ENCODE assay signal across 7 mouse cellular contexts in genomic region chr10:80302471-80302881, GRCm38 (mm10). TPM values are rescaled to one million over a fixed set of nuclear protein-coding genes. Genes with fewer than 3 reads are reported as not detected.
DNase-seq lines count a peak whose midpoint lies in the region; ATAC-seq lines count a peak whose summit lies in the region.

No protein-coding gene starts in this region.

- peak overlapping the region; percentile 96 for H3K9ac ChIP-seq in hindbrain, embryonic 14.5 days
- H3K9ac ChIP-seq in midbrain, embryonic 14.5 days (replicated peaks; ENCODE audit: low read length) = peak overlapping the region; percentile 99

- DNase-seq in adrenal gland, postnatal 25 days = peak; percentile 63
- DNase-seq in cerebellum, postnatal 14 days = peak; percentile 67 to 77
- peak; percentile 75 for DNase-seq in gastrocnemius, postnatal 10 days
- DNase-seq in hindbrain, embryonic 14.5 days (ENCODE audit: low spot score) = peak; percentile 67
- DNase-seq in left cerebral cortex, postnatal 10 days (ENCODE audit: extremely low spot score in 1 of 2, low spot score in 2 of 2) = peak; percentile 69 to 90
- DNase-seq in midbrain, embryonic 14.5 days = peak; percentile 76

- H3K36me3 ChIP-seq in hindbrain, embryonic 14.5 days (replicated peaks; ENCODE audit: control insufficient read depth, insufficient read depth) = peaks cover 60% of the 10 kb centered on the region
- H3K36me3 ChIP-seq in midbrain, embryonic 14.5 days (ENCODE audit: control insufficient read depth, insufficient read depth, low read length) = peaks cover 55% of the 10 kb centered on the region

- ATAC-seq in hindbrain, embryonic 14.5 days (ENCODE audit: low FRiP score) = peak; percentile 7; the same call in 1 of the 2 replicates
- no peak for ATAC-seq in midbrain, embryonic 14.5 days (ENCODE audit: low FRiP score, low TSS enrichment)
- ATAC-seq in megakaryocyte-erythroid progenitor cell, adult 5-6 weeks (replicated peaks; ENCODE audit: low FRiP score, low TSS enrichment, poor library complexity, severe bottlenecking) = no peak

- peak overlapping the region; percentile 95 for H3K4me2 ChIP-seq in hindbrain, embryonic 14.5 days (replicated peaks)
- peak overlapping the region; percentile 96 for H3K4me2 ChIP-seq in midbrain, embryonic 14.5 days (ENCODE audit: low read length)

- intact Hi-C loops in left cerebral cortex, postnatal 10 days (cut with DNase I) = no loop called here

- peak overlapping the region; percentile 96 for H3K27ac ChIP-seq in hindbrain, embryonic 14.5 days
- H3K27ac ChIP-seq in midbrain, embryonic 14.5 days (replicated peaks; ENCODE audit: low read depth, low read length) = peak overlapping the region; percentile 99

- H3K9me3 ChIP-seq in hindbrain, embryonic 14.5 days (ENCODE audit: control insufficient read depth, low read length) = no peaks in the 10 kb centered on the region
- H3K9me3 ChIP-seq in midbrain, embryonic 14.5 days (ENCODE audit: control insufficient read depth, low read length) = no peaks in the 10 kb centered on the region

- peak overlapping the region; percentile 52 for H3K4me3 ChIP-seq in hindbrain, embryonic 14.5 days (replicated peaks; ENCODE audit: low read length)
- peak overlapping the region; percentile 89 for H3K4me3 ChIP-seq in midbrain, embryonic 14.5 days (replicated peaks; ENCODE audit: low read depth, low read length)

- H3K4me1 ChIP-seq in hindbrain, embryonic 14.5 days (replicated peaks; ENCODE audit: control insufficient read depth, insufficient read depth, low read length) = peaks cover 53% of the 10 kb centered on the region
- H3K4me1 ChIP-seq in midbrain, embryonic 14.5 days (ENCODE audit: control insufficient read depth, insufficient read depth, low read length) = peaks cover 47% of the 10 kb centered on the region

- no peaks in the 10 kb centered on the region for H3K27me3 ChIP-seq in hindbrain, embryonic 14.5 days (ENCODE audit: control insufficient read depth, insufficient read depth, low read length)
- H3K27me3 ChIP-seq in midbrain, embryonic 14.5 days (ENCODE audit: control insufficient read depth, insufficient read depth, low read length) = no peaks in the 10 kb centered on the region

- WGBS in hindbrain, embryonic 14.5 days = 4% methylated on average over 9 of the region's 9 CpGs
- 14% methylated on average over 9 of the region's 9 CpGs for WGBS in midbrain, embryonic 14.5 days

RNA-seq across cellular contexts. Expression of gene Apc2, which starts 6.7 kb away (rescaled TPM):
- total RNA-seq in adrenal gland, postnatal 25 days (2021) = 1.4 and 3.2 TPM in 2 replicates
- under 1 TPM; 0.87 to 0.95 TPM for total RNA-seq in gastrocnemius, postnatal 10 days (2021)
- 200 and 216 TPM in 2 replicates for polyA plus RNA-seq in hindbrain, embryonic 14.5 days (2014; fragmentation: Nextera tagmentation; extraction: Ambion mirVana)
- total RNA-seq in left cerebral cortex, postnatal 10 days (2021) = 100 to 1,000 TPM; 175 to 194 TPM
- polyA plus RNA-seq in midbrain, embryonic 14.5 days (2014; fragmentation: Nextera tagmentation; extraction: Ambion mirVana) = 241 and 259 TPM in 2 replicates
- total RNA-seq in megakaryocyte-erythroid progenitor cell, adult 5-6 weeks (2014; fragmentation: Nextera tagmentation) = 0.07 TPM in 1 of 2 replicates, not detected in the other
- not detected in 2 replicates for total RNA-seq in megakaryocyte-erythroid progenitor cell, adult 5-6 weeks (2017)

RNA-seq across cellular contexts. Expression of gene Rps15, which starts 10.2 kb away (rescaled TPM):
- 1,145 and 1,195 TPM in 2 replicates for total RNA-seq in adrenal gland, postnatal 25 days (2021)
- 100 to 1,000 TPM; 952 to 954 TPM for total RNA-seq in gastrocnemius, postnatal 10 days (2021)
- polyA plus RNA-seq in hindbrain, embryonic 14.5 days (2014; fragmentation: Nextera tagmentation; extraction: Ambion mirVana) = 570 and 649 TPM in 2 replicates
- total RNA-seq in left cerebral cortex, postnatal 10 days (2021) = 100 to 1,000 TPM; 784 to 803 TPM
- 622 and 707 TPM in 2 replicates for polyA plus RNA-seq in midbrain, embryonic 14.5 days (2014; fragmentation: Nextera tagmentation; extraction: Ambion mirVana)
- 4,307 and 4,493 TPM in 2 replicates for total RNA-seq in megakaryocyte-erythroid progenitor cell, adult 5-6 weeks (2014; fragmentation: Nextera tagmentation)
- total RNA-seq in megakaryocyte-erythroid progenitor cell, adult 5-6 weeks (2017) = 2,815 and 2,969 TPM in 2 replicates

RNA-seq across cellular contexts. Expression of gene 2310011J03Rik, which starts 17.9 kb away (rescaled TPM):
- total RNA-seq in adrenal gland, postnatal 25 days (2021) = 31.7 and 33.5 TPM in 2 replicates
- 10 to 100 TPM; 10.5 to 13.1 TPM for total RNA-seq in gastrocnemius, postnatal 10 days (2021)
- polyA plus RNA-seq in hindbrain, embryonic 14.5 days (2014; fragmentation: Nextera tagmentation; extraction: Ambion mirVana) = 23.3 and 24.5 TPM in 2 replicates
- 10 to 100 TPM; 19.9 to 21.0 TPM for total RNA-seq in left cerebral cortex, postnatal 10 days (2021)
- 20.4 and 21.6 TPM in 2 replicates for polyA plus RNA-seq in midbrain, embryonic 14.5 days (2014; fragmentation: Nextera tagmentation; extraction: Ambion mirVana)
- total RNA-seq in megakaryocyte-erythroid progenitor cell, adult 5-6 weeks (2014; fragmentation: Nextera tagmentation) = 34.1 and 50.4 TPM in 2 replicates
- 16.6 and 21.3 TPM in 2 replicates for total RNA-seq in megakaryocyte-erythroid progenitor cell, adult 5-6 weeks (2017)

RNA-seq across cellular contexts. Expression of gene Pcsk4, which starts 26.8 kb away (rescaled TPM):
- 3.0 and 4.3 TPM in 2 replicates for total RNA-seq in adrenal gland, postnatal 25 days (2021)
- total RNA-seq in gastrocnemius, postnatal 10 days (2021) = 1 to 10 TPM in 1 of 2 experiments, under 1 TPM in 1; 0.75 to 1.5 TPM
- 4.4 and 4.7 TPM in 2 replicates for polyA plus RNA-seq in hindbrain, embryonic 14.5 days (2014; fragmentation: Nextera tagmentation; extraction: Ambion mirVana)
- total RNA-seq in left cerebral cortex, postnatal 10 days (2021) = 1 to 10 TPM; 9.8 to 9.9 TPM
- 2.5 and 3.5 TPM in 2 replicates for polyA plus RNA-seq in midbrain, embryonic 14.5 days (2014; fragmentation: Nextera tagmentation; extraction: Ambion mirVana)
- total RNA-seq in megakaryocyte-erythroid progenitor cell, adult 5-6 weeks (2014; fragmentation: Nextera tagmentation) = 16.1 and 23.0 TPM in 2 replicates
- 1.6 and 2.6 TPM in 2 replicates for total RNA-seq in megakaryocyte-erythroid progenitor cell, adult 5-6 weeks (2017)

RNA-seq across cellular contexts. Expression of gene Reep6, which starts 27.3 kb away (rescaled TPM):
- total RNA-seq in adrenal gland, postnatal 25 days (2021) = 8.0 and 12.8 TPM in 2 replicates
- 1 to 10 TPM; 2.1 to 2.4 TPM for total RNA-seq in gastrocnemius, postnatal 10 days (2021)
- 5.3 and 5.8 TPM in 2 replicates for polyA plus RNA-seq in hindbrain, embryonic 14.5 days (2014; fragmentation: Nextera tagmentation; extraction: Ambion mirVana)
- total RNA-seq in left cerebral cortex, postnatal 10 days (2021) = 10 to 100 TPM in 1 of 2 experiments, 1 to 10 TPM in 1; 9.3 to 10.1 TPM
- 5.3 and 7.3 TPM in 2 replicates for polyA plus RNA-seq in midbrain, embryonic 14.5 days (2014; fragmentation: Nextera tagmentation; extraction: Ambion mirVana)
- 23.1 and 23.7 TPM in 2 replicates for total RNA-seq in megakaryocyte-erythroid progenitor cell, adult 5-6 weeks (2014; fragmentation: Nextera tagmentation)
- 2.7 and 6.8 TPM in 2 replicates for total RNA-seq in megakaryocyte-erythroid progenitor cell, adult 5-6 weeks (2017)

Comparison
In these comparisons a context has a peak if more than half of its experiments do, and no peak if none do; other contexts are left out.
1. RNA of gene Apc2, which starts 6.7 kb away (total RNA-seq): 175 to 194 TPM in left cerebral cortex, postnatal 10 days; 1.4 to 3.2 TPM in adrenal gland, postnatal 25 days, 0.87 to 0.95 TPM in gastrocnemius, postnatal 10 days and 0.07 TPM in megakaryocyte-erythroid progenitor cell, adult 5-6 weeks; every median in the first group is over 10 times any median in the second.
2. Peak in every context shown above with its lines, with median percentiles within 50 percentile points of each other: DNase-seq.